Mouse (Mus musculus) testis, adult 2 months (tissue): ENCODE measurements at regions not wholly inside any gene's neighbourhood (a gene's known extent, or its start where the extent isn't known, plus 50 kb on each side); places are given as distances from the start of the nearest gene placed in this dataset.
A peak's percentile ranks its signal among the peaks of the same experiment; 100 is the strongest.

ENCODE experiments used
- H3K27ac ChIP-seq: fragments of 200-500 bp; 2 replicates; pipeline ENCODE4 v1.5.1; 2012; ENCODE audit warnings: low read depth, low read length; ENCODE audit not compliant: control insufficient read depth, insufficient read depth
- H3K27me3 ChIP-seq: fragments of 200-500 bp; 2 replicates; pipeline ENCODE4 v1.6.1; 2012; ENCODE audit warnings: mild to moderate bottlenecking, low read length, moderate library complexity; ENCODE audit not compliant: control insufficient read depth, insufficient read depth
- H3K36me3 ChIP-seq: fragments of 200-500 bp; 2 replicates; pipeline ENCODE4 v1.6.1; 2012; ENCODE audit warnings: mild to moderate bottlenecking, low read length; ENCODE audit not compliant: control insufficient read depth, insufficient read depth
- H3K4me1 ChIP-seq: fragments of 200-500 bp; 2 replicates; pipeline ENCODE4 v1.6.1; 2012; ENCODE audit warnings: low read length; ENCODE audit not compliant: control insufficient read depth, insufficient read depth
- H3K4me3 ChIP-seq: fragments of 200-500 bp; 2 replicates; pipeline ENCODE4 v1.5.1; 2012; ENCODE audit warnings: low read depth, mild to moderate bottlenecking, low read length, moderate library complexity, mixed read lengths; ENCODE audit not compliant: control insufficient read depth
- CTCF ChIP-seq: fragments of 200-500 bp; IDR thresholded peaks from 2 replicates; pipeline ENCODE4 v1.5.1; 2012; ENCODE audit warnings: low read depth, mild to moderate bottlenecking, inconsistent platforms, low read length, moderate library complexity; ENCODE audit not compliant: control insufficient read depth, insufficient read depth, insufficient replicate concordance
- POLR2A ChIP-seq: fragments of 200-500 bp; IDR thresholded peaks from 2 replicates; pipeline ENCODE4 v1.6.1; 2012; ENCODE audit warnings: low read depth, mild to moderate bottlenecking, inconsistent platforms, low read length, moderate library complexity; ENCODE audit not compliant: control insufficient read depth

GRCm38 (mm10) chr17:72993134-72993533 lies 75.0 kb downstream of the Lbh start:
- no peaks in the 10 kb centered on the region for H3K4me1 ChIP-seq
- H3K27me3 ChIP-seq: no peaks in the 10 kb centered on the region
- TF ChIP-seq POLR2A (no peak), CTCF (no peak)
- H3K36me3 ChIP-seq: no peaks in the 10 kb centered on the region
- H3K4me3 ChIP-seq: no peak overlapping the region
- H3K27ac ChIP-seq: no peak overlapping the region

DNA sequence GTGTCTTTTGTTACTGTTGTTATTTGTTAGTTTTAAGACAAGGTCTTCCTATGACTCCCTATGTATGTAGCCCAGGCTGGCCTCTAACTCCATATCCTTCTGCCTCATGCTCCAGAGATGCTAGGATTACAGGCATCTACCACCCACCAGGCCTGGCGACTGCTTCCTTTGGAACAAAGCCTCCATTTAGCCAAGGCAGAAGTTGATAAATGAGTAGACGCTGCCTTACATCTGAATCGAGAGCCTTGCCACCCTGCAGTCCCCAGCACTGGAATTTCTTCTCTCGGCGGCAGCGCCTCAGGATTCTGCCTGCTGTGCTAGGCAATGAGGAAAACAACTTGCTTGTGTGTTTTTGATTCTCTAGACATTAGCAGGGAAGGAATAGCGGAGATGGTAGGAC lies 75.5 kb downstream of the Lbh start:
- Histone ChIP-seq H3K4me3 (no peak overlapping the region), H3K27me3 (no peaks in the 10 kb centered on the region), H3K4me1 (no peaks in the 10 kb centered on the region), H3K27ac (no peak overlapping the region), H3K36me3 (no peaks in the 10 kb centered on the region)
- no peak for TF ChIP-seq POLR2A
- no peak for TF ChIP-seq CTCF

- Histone ChIP-seq H3K36me3 (no peaks in the 10 kb centered on the region), H3K27ac (no peak overlapping the region), H3K27me3 (no peaks in the 10 kb centered on the region), H3K4me1 (no peaks in the 10 kb centered on the region), H3K4me3 (no peak overlapping the region)
- TF ChIP-seq POLR2A (no peak), CTCF (no peak)
Observed at GRCm38 (mm10) chr17:72996539-72996938, 78.4 kb downstream of the Lbh start.

DNA sequence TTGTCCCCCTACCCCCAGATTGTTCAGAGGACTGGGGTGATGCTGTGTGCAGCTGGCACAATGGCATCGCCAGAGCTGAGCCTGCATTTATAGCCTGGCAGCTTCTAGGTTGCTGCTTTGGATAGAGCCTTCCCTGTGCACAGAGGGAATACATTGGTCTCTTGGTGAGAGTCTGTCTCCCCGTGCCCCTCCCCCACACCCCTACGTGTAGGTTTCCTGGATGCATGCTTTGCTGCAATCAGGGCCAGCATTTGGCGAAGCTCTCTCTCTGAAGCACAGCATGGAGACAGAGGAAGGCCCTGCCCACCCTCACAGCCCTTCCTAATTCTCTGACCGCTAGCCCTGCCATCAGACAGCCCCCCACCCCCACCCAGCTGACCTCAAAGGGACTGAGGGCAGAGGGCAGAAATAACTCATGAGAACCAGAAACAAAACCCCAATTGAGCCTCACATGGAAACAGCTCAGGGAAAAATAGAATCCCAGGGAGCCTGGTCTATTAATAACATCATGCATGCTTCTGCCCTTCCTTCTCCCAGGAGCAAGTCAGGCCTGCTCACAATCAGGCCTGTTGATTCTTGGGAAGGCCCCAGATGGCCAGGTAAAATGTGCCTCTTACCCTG lies 79.3 kb downstream of the Lbh start:
- TF ChIP-seq CTCF: no peak
- TF ChIP-seq POLR2A: no peak
- no peak overlapping the region for H3K27ac ChIP-seq
- H3K27me3 ChIP-seq: no peaks in the 10 kb centered on the region
- no peaks in the 10 kb centered on the region for H3K4me1 ChIP-seq
- no peak overlapping the region for H3K4me3 ChIP-seq
- H3K36me3 ChIP-seq: no peaks in the 10 kb centered on the region

- H3K4me1 ChIP-seq: no peaks in the 10 kb centered on the region; the same call in 1 of the 2 replicates
- no peak overlapping the region for H3K4me3 ChIP-seq
- TF ChIP-seq CTCF (no peak), POLR2A (no peak)
- no peak overlapping the region for H3K27ac ChIP-seq
- no peaks in the 10 kb centered on the region for H3K27me3 ChIP-seq
- no peaks in the 10 kb centered on the region for H3K36me3 ChIP-seq
Observed at GRCm38 (mm10) chr17:73005100-73005499, 87.0 kb downstream of the Lbh start.

- no peaks in the 10 kb centered on the region for H3K27me3 ChIP-seq
- no peaks in the 10 kb centered on the region for H3K36me3 ChIP-seq
- H3K4me1 ChIP-seq: no peaks in the 10 kb centered on the region; the same call in 1 of the 2 replicates
- H3K4me3 ChIP-seq: no peak overlapping the region
- no peak for TF ChIP-seq POLR2A
- TF ChIP-seq CTCF: peak; percentile 74
- no peak overlapping the region for H3K27ac ChIP-seq
Observed at GRCm38 (mm10) chr17:73008901-73009300, 90.8 kb downstream of the Lbh start.

DNA sequence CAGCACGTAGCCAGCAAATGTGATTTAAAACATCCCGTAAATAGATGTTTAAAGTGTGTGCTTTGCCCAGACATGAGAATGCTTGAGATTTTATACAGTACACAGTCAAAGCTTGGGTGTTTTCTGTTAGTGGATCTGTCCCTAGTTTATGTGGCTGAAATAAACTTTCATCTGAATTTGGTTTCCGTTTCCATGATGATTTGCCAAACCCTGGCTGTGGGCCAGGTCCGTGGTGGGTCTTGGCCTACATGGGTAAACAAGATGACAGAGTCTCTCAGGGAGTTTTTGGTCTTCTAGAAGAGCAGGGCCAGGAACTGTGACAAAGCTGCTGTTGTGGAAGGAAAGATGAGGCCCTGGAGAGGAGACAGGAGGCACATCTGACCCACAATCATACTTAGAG lies 91.9 kb downstream of the Lbh start:
- Histone ChIP-seq H3K27ac (no peak overlapping the region), H3K4me1 (no peaks in the 10 kb centered on the region; the same call in 1 of the 2 replicates), H3K27me3 (no peaks in the 10 kb centered on the region), H3K4me3 (no peak overlapping the region), H3K36me3 (no peaks in the 10 kb centered on the region)
- TF ChIP-seq CTCF (no peak), POLR2A (no peak)

- TF ChIP-seq POLR2A: no peak
- no peak for TF ChIP-seq CTCF
- H3K27me3 ChIP-seq: no peaks in the 10 kb centered on the region
- H3K4me1 ChIP-seq: no peaks in the 10 kb centered on the region; the same call in 1 of the 2 replicates
- H3K4me3 ChIP-seq: no peak overlapping the region
- no peaks in the 10 kb centered on the region for H3K36me3 ChIP-seq
- H3K27ac ChIP-seq: no peak overlapping the region
Observed at GRCm38 (mm10) chr17:73012356-73012755, 94.3 kb downstream of the Lbh start.
